Mouse (Mus musculus) left cerebral cortex, adult 11 months (tissue): Measurements from ENCODE around the gene Ankrd35.
"Not testable (repeated sequence)": the region's sequence is repeated elsewhere in the genome, so short reads cannot be mapped to it uniquely, and the experiment has no call there.

Experiments
- DNase-seq: peaks from one replicate; pipeline ENCODE4 v3.0.0; 2022; ENCODE audit warnings: low spot score

Gene Ankrd35

GRCm38 (mm10) chr3:96669727-96670468 is at the start of gene Ankrd35:
Gene Ankrd35, plus strand, starts transcription at chr3:96670131.
- DNase-seq, result peak; percentile 47

GRCm38 (mm10) chr3:96623201-96623600 is 46.7 kb upstream of the Ankrd35 start:
- DNase-seq, result no peak

- DNase-seq, result peak; percentile 94
Observed at GRCm38 (mm10) chr3:96629729-96630600, 40.0 kb upstream of the Ankrd35 start, which contains the start of gene Rbm8a. Gene Rbm8a, plus strand, starts transcription at chr3:96629933.

- no peak for DNase-seq
Observed at GRCm38 (mm10) chr3:96632058-96632457, 37.9 kb upstream of the Ankrd35 start.

GRCm38 (mm10) chr3:96634015-96634414 is 35.9 kb upstream of the Ankrd35 start:
- no peak for DNase-seq

- DNase-seq, result peak; percentile 71
Observed at GRCm38 (mm10) chr3:96634928-96635879, 34.7 kb upstream of the Ankrd35 start, which contains the start of the genes Pex11b and Gm42957. Gene Pex11b, plus strand, starts transcription at chr3:96635376. Gene Gm42957, plus strand, starts transcription at chr3:96635474.

- no peak for DNase-seq
Observed at GRCm38 (mm10) chr3:96635906-96636305, 34.0 kb upstream of the Ankrd35 start.

- no peak for DNase-seq
Observed at GRCm38 (mm10) chr3:96636448-96636847, 33.5 kb upstream of the Ankrd35 start.

- peak; percentile 21 for DNase-seq
Observed at GRCm38 (mm10) chr3:96639219-96639618, 30.7 kb upstream of the Ankrd35 start.

- no peak for DNase-seq
Observed at GRCm38 (mm10) chr3:96645018-96645649, 24.8 kb upstream of the Ankrd35 start, which contains the start of gene Itga10. Gene Itga10, plus strand, starts transcription at chr3:96645584.

GRCm38 (mm10) chr3:96647365-96647764 is 22.6 kb upstream of the Ankrd35 start:
- DNase-seq, result no peak

- no peak for DNase-seq
Observed at GRCm38 (mm10) chr3:96660901-96661300, 9.0 kb upstream of the Ankrd35 start.

- DNase-seq, result no peak
Observed at GRCm38 (mm10) chr3:96662731-96663316, 7.1 kb upstream of the Ankrd35 start.

- peak; percentile 67 for DNase-seq
Observed at GRCm38 (mm10) chr3:96663432-96664239, 6.3 kb upstream of the Ankrd35 start.

GRCm38 (mm10) chr3:96665732-96666363 is 4.1 kb upstream of the Ankrd35 start:
- not testable (repeated sequence) for DNase-seq

- no peak for DNase-seq
Observed at GRCm38 (mm10) chr3:96666916-96667315, 3.0 kb upstream of the Ankrd35 start.

- DNase-seq, result no peak
Observed at GRCm38 (mm10) chr3:96667316-96667715, 2.6 kb upstream of the Ankrd35 start.

- no peak for DNase-seq
Observed at GRCm38 (mm10) chr3:96668424-96669067, 1.4 kb upstream of the Ankrd35 start.

- no peak for DNase-seq
Observed at GRCm38 (mm10) chr3:96671519-96671918, 1.6 kb downstream of the Ankrd35 start.
